Mouse (Mus musculus): Measurements from ENCODE around the gene Mterf4. TPM values are rescaled to one million over a fixed set of nuclear protein-coding genes. Genes with fewer than 3 reads are reported as not detected.

Gene Mterf4
- total RNA-seq, 2 experiments from 2014 or later, result 8.6 to 10.8 TPM

DNA sequence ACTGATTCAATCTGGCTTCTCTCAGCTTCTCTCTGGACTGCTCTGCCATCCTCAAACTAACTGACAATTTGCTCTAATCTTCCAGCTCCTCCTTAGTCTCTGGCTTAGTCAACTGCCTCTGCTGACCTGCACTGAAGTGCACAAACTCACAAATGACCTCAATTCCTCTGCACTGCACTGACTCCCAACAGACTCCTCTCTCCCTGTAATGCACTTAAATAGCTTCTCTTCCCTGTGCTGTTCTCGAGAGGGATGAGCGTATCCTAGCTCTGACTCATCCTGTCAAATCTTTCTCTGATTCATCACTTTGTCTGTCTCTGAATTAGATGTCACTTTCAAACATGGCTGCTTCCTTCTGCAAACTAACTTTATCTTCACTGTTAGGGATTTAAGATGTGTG, 37.5 kb downstream of the Mterf4 start:
- DNase-seq, result no peak

DNA sequence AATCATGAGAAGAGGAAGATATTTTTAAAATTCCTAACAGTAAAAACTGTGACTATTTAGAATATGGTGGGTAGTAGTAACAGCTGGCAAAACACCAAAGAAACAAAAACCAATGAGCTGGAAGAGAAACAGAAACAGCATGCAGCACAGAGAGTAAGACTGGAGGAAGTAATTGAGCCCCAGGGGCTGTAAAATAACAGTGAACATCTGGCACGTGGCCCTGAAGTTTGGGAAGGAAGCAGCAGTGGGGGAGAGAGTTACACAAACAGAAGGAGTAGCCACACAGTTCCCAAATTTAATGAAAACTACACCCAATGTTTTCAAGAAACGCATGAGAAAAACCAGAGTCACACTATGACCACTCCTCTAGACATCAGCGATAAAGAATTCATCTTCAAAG, 38.5 kb downstream of the Mterf4 start:
- DNase-seq, result no peak

DNA sequence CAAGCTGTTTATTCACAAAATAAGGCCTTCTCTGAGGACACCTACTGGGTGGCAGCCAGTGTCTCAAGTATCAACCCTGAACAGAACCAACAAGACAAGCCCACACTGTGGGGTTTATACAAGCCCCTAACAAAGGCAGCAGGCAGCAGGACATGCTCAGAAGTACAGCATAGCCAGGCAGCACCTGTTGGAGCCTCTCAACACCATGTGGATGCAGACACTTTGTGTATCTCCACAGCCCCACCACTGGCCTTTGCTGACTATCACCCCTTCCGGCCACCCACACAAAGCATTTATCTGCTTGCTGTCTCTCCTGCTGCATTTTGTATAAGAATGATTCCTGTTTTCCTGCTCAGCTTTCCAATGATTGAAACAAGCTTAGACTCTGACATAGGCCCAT, 48.2 kb downstream of the Mterf4 start:
- DNase-seq, result no peak

DNA sequence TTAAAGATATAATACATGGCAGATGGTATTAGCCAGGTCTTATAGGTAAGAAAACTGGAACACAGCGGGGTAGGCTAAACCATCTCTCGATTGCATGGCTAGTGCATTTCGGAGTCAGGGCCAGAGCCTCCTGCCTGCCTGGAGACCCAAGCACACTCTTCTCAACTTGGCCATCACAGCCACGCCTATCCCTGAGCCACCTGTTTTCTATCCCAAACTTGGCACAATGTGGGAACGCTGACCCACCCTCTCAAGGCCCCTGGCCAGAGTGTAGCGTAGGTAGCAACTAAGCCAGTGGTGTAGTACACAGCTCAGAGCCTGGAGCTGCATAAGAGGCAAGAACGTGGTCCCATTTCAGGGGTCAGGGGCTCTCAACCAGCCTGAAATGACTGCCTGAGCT, 50.0 kb downstream of the Mterf4 start:
- no peak for DNase-seq

DNA sequence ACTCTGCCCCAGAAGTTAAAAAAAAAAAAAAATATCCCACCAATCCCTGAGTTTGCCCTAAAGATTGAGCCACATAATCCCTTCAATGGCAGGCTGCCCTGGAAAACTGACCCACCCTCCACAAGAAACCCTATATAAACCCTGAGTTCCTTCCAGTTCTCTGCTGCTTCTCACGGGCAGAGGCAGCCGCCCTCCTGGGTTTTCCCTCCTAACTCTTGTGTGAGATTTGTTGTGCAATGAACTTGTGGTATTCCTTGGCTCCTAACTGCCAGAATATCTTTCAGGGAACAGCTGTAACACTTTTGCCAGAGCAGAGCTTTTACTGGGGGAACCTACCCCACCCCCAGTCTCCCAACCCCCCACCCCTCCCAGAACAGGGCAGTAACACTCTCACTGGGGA, 53.1 kb downstream of the Mterf4 start:
- no peak for DNase-seq

Small RNA genes within 50 kb of the gene (microRNA-seq; reads per million reads assigned to microRNA genes)
- gene Mir6345 (ENCODE audit: borderline replicate concordance in 2 of 2) (0 reads per million in 2 experiments), gene Mir6901 (ENCODE audit: borderline replicate concordance in 2 of 2) (0 reads per million in 2 experiments), gene Mir6902 (ENCODE audit: borderline replicate concordance in 2 of 2) (0 to 0.53 reads per million in 2 experiments)

Other genes starting within 250 kb of the Mterf4 start
- gene Kif1a, start 204.0 kb downstream of the Mterf4 start, total RNA-seq (2021), result 1 to 10 TPM; 1.5 to 1.7 TPM
- not detected for gene Agxt, start 170.7 kb downstream of the Mterf4 start, total RNA-seq (2021)
- gene 2310007B03Rik, start 145.0 kb downstream of the Mterf4 start, total RNA-seq (2021), result not detected
- gene Crocc2, start 137.2 kb downstream of the Mterf4 start, total RNA-seq (2021), result not detected
- 1 to 10 TPM; 4.6 to 8.0 TPM for gene Sned1, start 70.1 kb downstream of the Mterf4 start, total RNA-seq (2021)
- 10 to 100 TPM; 15.8 to 17.5 TPM for gene Ppp1r7, start 36.9 kb upstream of the Mterf4 start, total RNA-seq (2021)
- 1 to 10 TPM in 1 of 2 experiments, under 1 TPM in 1; 0.83 to 2.0 TPM for gene Pask, start 37.6 kb upstream of the Mterf4 start, total RNA-seq (2021)
- not detected for gene Ano7, start 68.0 kb upstream of the Mterf4 start, total RNA-seq (2021)
- gene Hdlbp, start 172.9 kb upstream of the Mterf4 start, total RNA-seq (2021), result 100 to 1,000 TPM; 290 to 306 TPM
- gene Farp2, start 206.2 kb upstream of the Mterf4 start, total RNA-seq (2021), result 10 to 100 TPM; 11.6 to 12.2 TPM